Mouse (Mus musculus) heart, embryonic 11.5 days (tissue): ENCODE results near the gene Gtpbp2. TPM values are rescaled to one million over a fixed set of nuclear protein-coding genes. Genes with fewer than 3 reads are reported as not detected.

Experiments
- ATAC-seq: fragments of 200-750 bp; cut with Nextera tagmentation; replicated peaks from 2 replicates; pipeline ENCODE4 v1.8.0; 2017; ENCODE audit warnings: moderate library complexity; ENCODE audit not compliant: insufficient number of reproducible peaks, low FRiP score, low TSS enrichment
- H3K27ac ChIP-seq: fragments of 300-500 bp; sonication (generic); 2 replicates; pipeline ENCODE4 v1.5.1; 2014; ENCODE audit warnings: mild to moderate bottlenecking, low read depth, low read length
- H3K27me3 ChIP-seq: fragments of 300-500 bp; sonication (generic); 2 replicates; pipeline ENCODE4 v1.6.1; 2014; ENCODE audit warnings: mild to moderate bottlenecking, low read length, mixed read lengths; ENCODE audit not compliant: control insufficient read depth, insufficient read depth
- H3K36me3 ChIP-seq: fragments of 300-500 bp; sonication (generic); 2 replicates; pipeline ENCODE4 v1.6.1; 2014; ENCODE audit warnings: mild to moderate bottlenecking, low read length, moderate library complexity, mixed read lengths; ENCODE audit not compliant: control insufficient read depth, insufficient read depth
- H3K4me1 ChIP-seq: fragments of 300-500 bp; sonication (generic); 2 replicates; pipeline ENCODE4 v1.6.1; 2014; ENCODE audit warnings: low read length; ENCODE audit not compliant: control insufficient read depth, insufficient read depth
- H3K4me2 ChIP-seq: fragments of 300-500 bp; sonication (generic); 2 replicates; pipeline ENCODE4 v1.6.1; 2014; ENCODE audit warnings: mild to moderate bottlenecking, moderate library complexity
- H3K4me3 ChIP-seq: fragments of 300-500 bp; sonication (generic); 2 replicates; pipeline ENCODE4 v1.5.1; 2014; ENCODE audit warnings: low read depth, low read length
- H3K9ac ChIP-seq: fragments of 300-500 bp; sonication (generic); 2 replicates; pipeline ENCODE4 v1.6.1; 2014; ENCODE audit warnings: mild to moderate bottlenecking, low read depth, low read length, moderate library complexity
- H3K9me3 ChIP-seq: fragments of 300-500 bp; sonication (generic); replicated peaks from 2 replicates; pipeline ENCODE4 v1.6.1; 2016; ENCODE audit warnings: low read length; ENCODE audit not compliant: control insufficient read depth
- WGBS: fragments of 180-500 bp; shearing (Covaris S2); extraction: QIAGEN DNeasy Blood & Tissue Kit; methylation state at CpG from one replicate; pipeline ENCODE4 v1.1.7; 2014; ENCODE audit not compliant: insufficient replicate concordance; 5-methylcytosine and 5-hydroxymethylcytosine counted together
- polyA plus RNA-seq: library from polyadenylated mRNA; unstranded; fragments of >200 nt; fragmentation: Nextera tagmentation; extraction: Ambion mirVana; gene quantifications from 2 replicates; pipeline ENCODE4 v1.2.1, GENCODE M21; 2014

Gene Gtpbp2
- polyA plus RNA-seq, 1 experiment from 2014 or later: 28.6 TPM

DNA sequence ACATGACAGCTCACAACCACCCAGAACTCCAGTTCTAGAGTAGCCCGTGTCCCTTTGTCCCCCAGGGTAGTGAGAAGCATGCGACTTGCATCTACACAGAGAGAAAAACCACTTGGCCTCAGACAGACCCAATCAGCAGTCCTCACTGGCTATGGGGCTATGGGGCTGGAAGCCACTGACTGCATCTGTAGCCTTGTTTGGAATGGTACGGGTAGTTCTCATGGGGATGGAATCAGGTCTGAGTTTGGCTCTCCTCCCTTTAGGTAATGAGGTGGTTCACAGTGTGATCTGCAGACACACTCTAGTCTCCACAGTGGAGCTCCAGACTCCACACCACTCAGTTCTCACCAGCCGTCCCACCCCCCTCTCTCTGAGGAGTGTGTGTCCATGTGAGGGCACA lies 37.5 kb upstream of the Gtpbp2 start:
- Histone ChIP-seq H3K4me3 (no peak overlapping the region), H3K9me3 (no peaks in the 10 kb centered on the region), H3K36me3 (peaks cover 52% of the 10 kb centered on the region), H3K27ac (no peak overlapping the region), H3K9ac (no peak overlapping the region), H3K4me1 (no peaks in the 10 kb centered on the region), H3K27me3 (no peaks in the 10 kb centered on the region), H3K4me2 (no peak overlapping the region)
- WGBS: 88% methylated on average over 4 of the region's 4 CpGs
- no peak for ATAC-seq

DNA sequence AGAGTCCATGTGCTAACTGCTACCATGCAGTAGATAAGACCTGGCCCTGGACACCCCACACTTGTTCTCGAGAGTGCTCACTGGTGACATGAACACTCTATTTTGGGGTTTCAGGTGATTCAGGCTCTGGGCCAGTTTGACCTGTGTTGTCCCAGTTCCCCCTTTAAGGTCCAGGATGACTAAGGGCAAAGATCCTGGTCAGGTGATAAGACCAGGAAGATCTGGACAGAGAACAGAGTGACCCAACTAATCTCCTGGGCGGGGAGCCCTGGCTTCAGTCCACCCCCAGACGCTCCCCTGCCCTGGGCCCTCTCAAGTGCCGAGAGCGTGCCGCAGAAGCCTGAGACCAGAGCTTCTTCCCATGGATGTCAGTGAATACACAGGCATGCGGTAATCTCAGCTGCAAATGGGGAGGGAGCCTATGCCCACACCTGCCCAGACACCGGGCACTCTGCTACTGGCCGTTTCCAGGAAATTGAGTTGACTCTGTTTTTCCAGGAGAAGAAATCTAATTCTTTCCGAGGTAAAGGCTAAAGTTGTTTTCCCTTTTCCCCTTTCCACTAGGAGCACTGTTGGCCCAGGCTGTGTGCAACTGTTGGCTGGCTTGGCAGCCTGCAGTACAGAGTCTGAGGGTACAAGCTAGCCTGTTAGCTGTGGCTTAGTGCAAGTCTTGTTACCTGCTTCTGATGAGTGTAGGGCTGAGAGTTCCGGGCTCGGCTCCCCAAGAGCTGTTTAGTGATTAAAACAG lies 36.7 kb upstream of the Gtpbp2 start:
- no peaks in the 10 kb centered on the region for H3K27me3 ChIP-seq
- no peak overlapping the region for H3K9ac ChIP-seq
- H3K36me3 ChIP-seq: peaks cover 53% of the 10 kb centered on the region
- H3K9me3 ChIP-seq: no peaks in the 10 kb centered on the region
- 78% methylated on average over 12 of the region's 12 CpGs for WGBS
- no peak overlapping the region for H3K4me2 ChIP-seq
- ATAC-seq: no peak
- H3K4me1 ChIP-seq: no peaks in the 10 kb centered on the region
- no peak overlapping the region for H3K4me3 ChIP-seq
- no peak overlapping the region for H3K27ac ChIP-seq

DNA sequence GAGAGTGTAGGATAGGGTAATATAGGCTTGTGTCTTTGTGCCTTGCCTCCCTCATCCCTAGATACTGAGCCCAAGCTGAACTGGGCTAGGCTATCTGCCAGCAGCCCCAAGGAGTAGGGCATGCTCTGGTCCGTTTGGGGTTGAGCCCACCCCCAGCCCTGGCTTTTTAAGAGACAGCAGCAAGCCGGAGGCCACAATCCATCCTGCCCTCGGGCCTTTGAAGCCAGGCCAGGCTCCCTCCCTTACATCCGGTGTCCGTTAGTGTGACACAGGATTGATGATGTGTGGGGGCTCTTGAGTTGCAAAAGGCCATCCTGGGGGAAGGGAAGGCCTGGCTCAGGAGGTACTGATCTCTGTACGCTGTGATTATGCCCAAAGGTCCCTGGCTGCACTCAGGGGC lies 34.2 kb upstream of the Gtpbp2 start:
- H3K36me3 ChIP-seq: peaks cover 51% of the 10 kb centered on the region
- 80% methylated on average over 6 of the region's 6 CpGs for WGBS

GRCm38 (mm10) chr17:46127814-46128493 lies 32.9 kb upstream of the Gtpbp2 start:
- no peak overlapping the region for H3K4me3 ChIP-seq
- peaks cover 51% of the 10 kb centered on the region for H3K36me3 ChIP-seq

More for the DNA sequence above, 34.2 kb upstream of the Gtpbp2 start:
- H3K9ac ChIP-seq: no peak overlapping the region
- no peaks in the 10 kb centered on the region for H3K9me3 ChIP-seq
- H3K27ac ChIP-seq: no peak overlapping the region
- ATAC-seq: no peak
- H3K27me3 ChIP-seq: no peaks in the 10 kb centered on the region
- H3K4me3 ChIP-seq: no peak overlapping the region
- no peaks in the 10 kb centered on the region for H3K4me1 ChIP-seq
- no peak overlapping the region for H3K4me2 ChIP-seq

DNA sequence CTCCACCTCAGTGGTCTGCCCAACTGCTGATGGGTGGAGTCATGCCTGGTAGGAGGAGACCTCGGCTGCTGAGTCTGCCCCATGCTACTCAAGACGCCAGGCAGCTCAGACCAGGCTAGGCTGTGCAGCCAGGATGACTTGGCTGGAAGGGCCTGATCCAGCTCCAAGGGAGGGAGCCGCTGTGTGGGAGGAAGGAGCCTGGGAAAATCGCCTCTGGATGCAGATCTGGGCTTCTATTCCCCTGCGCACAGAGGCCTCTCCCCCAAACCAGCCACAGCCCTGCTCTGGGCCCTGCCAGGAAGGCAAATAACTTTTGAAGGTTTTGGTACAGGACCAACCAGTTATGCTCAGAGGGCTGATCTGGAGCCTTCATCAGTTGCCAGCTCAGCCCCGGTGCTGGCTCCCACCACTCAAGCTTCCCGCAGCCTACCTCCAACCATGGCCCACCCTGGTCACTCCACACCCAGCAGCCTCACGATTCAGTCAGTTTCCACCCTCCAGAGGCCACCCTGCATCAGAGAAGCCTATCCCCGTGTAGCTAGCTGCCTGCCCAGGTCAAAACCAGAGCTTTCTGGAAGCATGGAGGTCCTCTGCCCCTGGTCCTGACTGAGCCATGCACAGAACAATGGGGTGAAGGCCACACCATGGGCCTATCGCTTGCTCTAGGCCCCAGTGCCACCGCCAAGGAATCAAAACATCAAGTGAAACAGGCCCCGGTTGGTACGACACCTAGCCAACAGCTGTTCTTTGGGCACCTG lies 30.9 kb upstream of the Gtpbp2 start:
- Histone ChIP-seq H3K9me3 (no peaks in the 10 kb centered on the region), H3K27me3 (no peaks in the 10 kb centered on the region), H3K27ac (no peak overlapping the region; the same call in 1 of the 2 replicates)

More at GRCm38 (mm10) chr17:46127814-46128493, 32.9 kb upstream of the Gtpbp2 start:
- no peaks in the 10 kb centered on the region for H3K27me3 ChIP-seq
- ATAC-seq: no peak
- H3K4me1 ChIP-seq: peaks cover 3% of the 10 kb centered on the region; the same call in 1 of the 2 replicates
- WGBS: 74% methylated on average over 6 of the region's 6 CpGs
- H3K9me3 ChIP-seq: no peaks in the 10 kb centered on the region
- no peak overlapping the region for H3K27ac ChIP-seq
- no peak overlapping the region for H3K9ac ChIP-seq
- no peak overlapping the region for H3K4me2 ChIP-seq

GRCm38 (mm10) chr17:46132058-46132718 lies 28.6 kb upstream of the Gtpbp2 start:
- 16% methylated on average over 12 of the region's 12 CpGs for WGBS
- H3K36me3 ChIP-seq: peaks cover 22% of the 10 kb centered on the region
- no peak overlapping the region for H3K4me2 ChIP-seq
- no peak overlapping the region for H3K27ac ChIP-seq
- no peaks in the 10 kb centered on the region for H3K9me3 ChIP-seq
- no peak overlapping the region for H3K4me3 ChIP-seq
- 0 out of 2 replicates have a peak overlapping the region, but pooled peaks have one; percentile 22 for H3K9ac ChIP-seq
- ATAC-seq: no peak
- peaks cover 3% of the 10 kb centered on the region; the same call in 1 of the 2 replicates for H3K4me1 ChIP-seq
- H3K27me3 ChIP-seq: no peaks in the 10 kb centered on the region

More for the DNA sequence above, 30.9 kb upstream of the Gtpbp2 start:
- Histone ChIP-seq H3K4me1 (peaks cover 3% of the 10 kb centered on the region; the same call in 1 of the 2 replicates), H3K4me2 (no peak overlapping the region), H3K9ac (no peak overlapping the region), H3K4me3 (no peak overlapping the region), H3K36me3 (peaks cover 36% of the 10 kb centered on the region)
- no peak for ATAC-seq
- WGBS: 75% methylated on average over 13 of the region's 13 CpGs

- Histone ChIP-seq H3K4me1 (peaks cover 3% of the 10 kb centered on the region; the same call in 1 of the 2 replicates), H3K4me3 (no peak overlapping the region), H3K9me3 (no peaks in the 10 kb centered on the region), H3K36me3 (peaks cover 17% of the 10 kb centered on the region), H3K27me3 (no peaks in the 10 kb centered on the region), H3K4me2 (no peak overlapping the region), H3K9ac (no peak overlapping the region), H3K27ac (no peak overlapping the region)
- 38% methylated on average over 8 of the region's 8 CpGs for WGBS
- ATAC-seq: no peak
These were observed 28.0 kb upstream of the Gtpbp2 start for GRCm38 (mm10) chr17:46132862-46133261.
